Mouse (Mus musculus): ENCODE data around the gene Gm10719. TPM values are rescaled to one million over a fixed set of nuclear protein-coding genes. Genes with fewer than 3 reads are reported as not detected.
"Not testable (repeated sequence)": the region's sequence is repeated elsewhere in the genome, so short reads cannot be mapped to it uniquely, and the experiment has no call there.

Gm10719 gene
- polyA plus RNA-seq (2015; fragmentation: Nextera tagmentation; extraction: Ambion mirVana): 0.19 and 0.34 TPM in 2 replicates

GRCm38 (mm10) chr9:3017108-3017507, at the start of gene Gm10719:
Gene Gm10719, plus strand, starts transcription at chr9:3017408.
- not testable (repeated sequence) for H3K9me3 ChIP-seq (replicated peaks); H3K27me3 ChIP-seq; H3K4me3 ChIP-seq; ATAC-seq (replicated peaks; ENCODE audit: insufficient number of reproducible peaks, insufficient read depth, low FRiP score, low read depth); H3K4me2 ChIP-seq; H3K4me1 ChIP-seq (replicated peaks); H3K27ac ChIP-seq; H3K36me3 ChIP-seq; H3K9ac ChIP-seq
- 47% methylated on average over 2 of the region's 9 CpGs for WGBS

GRCm38 (mm10) chr9:3000445-3000972, 16.7 kb upstream of the Gm10719 start, which contains the start of gene Gm10722:
Gene Gm10722, plus strand, starts transcription at chr9:3000922.
- not testable (repeated sequence) for H3K4me2 ChIP-seq; ATAC-seq (replicated peaks; ENCODE audit: insufficient number of reproducible peaks, insufficient read depth, low FRiP score, low read depth); H3K27me3 ChIP-seq; H3K36me3 ChIP-seq; H3K9ac ChIP-seq; H3K27ac ChIP-seq; H3K9me3 ChIP-seq (replicated peaks); H3K4me3 ChIP-seq; H3K4me1 ChIP-seq (replicated peaks)
- WGBS: 68% methylated on average over 12 of the region's 12 CpGs

GRCm38 (mm10) chr9:3001006-3001405, 16.2 kb upstream of the Gm10719 start:
- H3K4me2 ChIP-seq, H3K4me3 ChIP-seq: not testable (repeated sequence)

GRCm38 (mm10) chr9:3001948-3002659, 15.1 kb upstream of the Gm10719 start:
- not testable (repeated sequence) for H3K36me3 ChIP-seq; H3K27me3 ChIP-seq; H3K4me2 ChIP-seq; H3K4me3 ChIP-seq; H3K27ac ChIP-seq; H3K9ac ChIP-seq; H3K9me3 ChIP-seq (replicated peaks); H3K4me1 ChIP-seq (replicated peaks)
- ATAC-seq (replicated peaks; ENCODE audit: insufficient number of reproducible peaks, insufficient read depth, low FRiP score, low read depth): peak; percentile 82
- WGBS: 67% methylated on average over 9 of the region's 11 CpGs

More at GRCm38 (mm10) chr9:3001006-3001405, 16.2 kb upstream of the Gm10719 start:
- not testable (repeated sequence) for ATAC-seq (replicated peaks; ENCODE audit: insufficient number of reproducible peaks, insufficient read depth, low FRiP score, low read depth); H3K4me1 ChIP-seq (replicated peaks); H3K9ac ChIP-seq; H3K27me3 ChIP-seq; H3K36me3 ChIP-seq; H3K27ac ChIP-seq; H3K9me3 ChIP-seq (replicated peaks)
- 62% methylated on average over 8 of the region's 8 CpGs for WGBS

GRCm38 (mm10) chr9:3002794-3003396, 14.3 kb upstream of the Gm10719 start, which contains the start of gene Gm11168:
Gene Gm11168, plus strand, starts transcription at chr9:3003346.
- WGBS: 70% methylated on average over 6 of the region's 14 CpGs
- H3K27me3 ChIP-seq; H3K9ac ChIP-seq; ATAC-seq (replicated peaks; ENCODE audit: insufficient number of reproducible peaks, insufficient read depth, low FRiP score, low read depth); H3K36me3 ChIP-seq; H3K27ac ChIP-seq; H3K4me2 ChIP-seq; H3K4me1 ChIP-seq (replicated peaks); H3K4me3 ChIP-seq: not testable (repeated sequence)
- H3K9me3 ChIP-seq (replicated peaks): peaks cover 11% of the 10 kb centered on the region

- not testable (repeated sequence) for H3K4me3 ChIP-seq; H3K27ac ChIP-seq; H3K4me1 ChIP-seq (replicated peaks); H3K4me2 ChIP-seq; H3K27me3 ChIP-seq; H3K9ac ChIP-seq; ATAC-seq (replicated peaks; ENCODE audit: insufficient number of reproducible peaks, insufficient read depth, low FRiP score, low read depth); H3K36me3 ChIP-seq
- H3K9me3 ChIP-seq (replicated peaks): peaks cover 11% of the 10 kb centered on the region
- 81% methylated on average over 1 of the region's 5 CpGs for WGBS
These were observed 11.0 kb upstream of the Gm10719 start for GRCm38 (mm10) chr9:3006179-3006578.

GRCm38 (mm10) chr9:3006636-3007035, 10.6 kb upstream of the Gm10719 start:
- H3K4me1 ChIP-seq (replicated peaks); H3K9ac ChIP-seq; H3K4me2 ChIP-seq; H3K27ac ChIP-seq; H3K27me3 ChIP-seq; H3K36me3 ChIP-seq; H3K4me3 ChIP-seq: not testable (repeated sequence)
- 72% methylated on average over 8 of the region's 8 CpGs for WGBS
- peaks cover 11% of the 10 kb centered on the region for H3K9me3 ChIP-seq (replicated peaks)
- ATAC-seq (replicated peaks; ENCODE audit: insufficient number of reproducible peaks, insufficient read depth, low FRiP score, low read depth): peak; percentile 59

- H3K4me2 ChIP-seq; H3K27ac ChIP-seq; H3K36me3 ChIP-seq; H3K4me1 ChIP-seq (replicated peaks); H3K4me3 ChIP-seq; H3K9ac ChIP-seq; H3K9me3 ChIP-seq (replicated peaks); H3K27me3 ChIP-seq: not testable (repeated sequence)
- WGBS: 68% methylated on average over 8 of the region's 9 CpGs
- 0 out of 2 replicates have a peak, but pooled peaks have one; percentile 11 for ATAC-seq (replicated peaks; ENCODE audit: insufficient number of reproducible peaks, insufficient read depth, low FRiP score, low read depth)
These were observed 9.9 kb upstream of the Gm10719 start for GRCm38 (mm10) chr9:3007272-3007671.

- H3K9ac ChIP-seq; H3K9me3 ChIP-seq (replicated peaks); H3K4me3 ChIP-seq; H3K4me2 ChIP-seq; H3K36me3 ChIP-seq; H3K4me1 ChIP-seq (replicated peaks); H3K27me3 ChIP-seq; H3K27ac ChIP-seq: not testable (repeated sequence)
- ATAC-seq (replicated peaks; ENCODE audit: insufficient number of reproducible peaks, insufficient read depth, low FRiP score, low read depth): peak; percentile 50
- WGBS: no CpG with 5 or more reads among the region's 5 CpGs
These were observed 7.9 kb upstream of the Gm10719 start for GRCm38 (mm10) chr9:3009331-3009730.

- not testable (repeated sequence) for H3K27ac ChIP-seq; H3K4me1 ChIP-seq (replicated peaks); H3K4me3 ChIP-seq; ATAC-seq (replicated peaks; ENCODE audit: insufficient number of reproducible peaks, insufficient read depth, low FRiP score, low read depth); H3K4me2 ChIP-seq; H3K36me3 ChIP-seq; H3K9ac ChIP-seq; H3K9me3 ChIP-seq (replicated peaks); H3K27me3 ChIP-seq
- 77% methylated on average over 3 of the region's 7 CpGs for WGBS
These were observed 5.1 kb upstream of the Gm10719 start for GRCm38 (mm10) chr9:3012054-3012621.

- ATAC-seq (replicated peaks; ENCODE audit: insufficient number of reproducible peaks, insufficient read depth, low FRiP score, low read depth): peak; percentile 40; the same call in 1 of the 2 replicates
- H3K4me3 ChIP-seq; H3K9ac ChIP-seq; H3K27me3 ChIP-seq; H3K4me1 ChIP-seq (replicated peaks); H3K4me2 ChIP-seq; H3K9me3 ChIP-seq (replicated peaks); H3K27ac ChIP-seq; H3K36me3 ChIP-seq: not testable (repeated sequence)
- WGBS: 42% methylated on average over 1 of the region's 11 CpGs
These were observed 4.4 kb upstream of the Gm10719 start, which contains the start of gene Gm10721 for GRCm38 (mm10) chr9:3012733-3013279. Gene Gm10721, plus strand, starts transcription at chr9:3013140.

Data from heart, embryonic 15.5 days (tissue).